Mouse (Mus musculus): ENCODE results near the gene Pdpr.
"Not testable (repeated sequence)": the region's sequence is repeated elsewhere in the genome, so short reads cannot be mapped to it uniquely, and the experiment has no call there.

DNA sequence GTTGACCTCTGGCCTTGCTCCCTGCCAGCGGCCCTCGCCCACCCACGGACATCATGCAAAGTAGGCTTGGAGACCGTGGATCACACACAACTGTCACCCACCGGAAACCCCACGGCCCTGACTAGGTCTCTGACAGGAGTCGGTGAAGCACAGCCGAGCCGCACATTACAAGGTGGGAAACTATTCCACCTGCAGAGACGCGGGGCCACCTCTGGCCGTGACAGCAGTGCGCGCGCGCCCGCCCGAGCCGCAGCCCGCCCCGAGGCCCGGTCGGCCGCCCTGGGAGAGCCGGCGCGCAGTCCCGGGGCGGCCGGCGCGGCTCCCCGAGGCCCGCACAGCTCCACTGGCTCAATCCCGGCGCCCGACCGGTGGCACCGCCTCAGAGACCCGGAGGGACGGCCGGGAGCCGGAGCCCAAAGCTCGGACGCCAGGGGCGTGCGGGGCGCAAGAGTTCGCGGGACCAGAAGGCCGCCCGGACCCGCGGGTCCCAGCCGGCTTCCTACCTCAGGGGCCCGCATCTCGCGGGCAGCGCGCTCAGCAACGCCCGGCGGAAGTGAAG is 50.5 kb downstream of the Pdpr start:
- TF ChIP-seq CTCF, POLR2A (IDR thresholded peaks at IDR 0.05; ENCODE audit: extremely low read depth, insufficient read depth, low read length): not testable (repeated sequence)
